ENCODE assay signal across 8 mouse cellular contexts in genomic region chrX:160137177-160137860, GRCm38 (mm10). TPM values are rescaled to one million over a fixed set of nuclear protein-coding genes. Genes with fewer than 3 reads are reported as not detected.
DNase-seq lines count a peak whose midpoint lies in the region; ATAC-seq and TF ChIP-seq lines count a peak whose summit lies in the region.

No protein-coding gene starts in this region.

- TF ChIP-seq CTCF in lung, embryonic 14.5 days (IDR thresholded peaks at IDR 0.05; ENCODE audit: low read depth): no peak
- TF ChIP-seq CTCF in cortical plate, adult 2 months (IDR thresholded peaks at IDR 0.05; ENCODE audit: extremely low read depth, insufficient read depth, low read length): no peak
- TF ChIP-seq CTCF in liver, embryonic 14.5 days (IDR thresholded peaks at IDR 0.05; ENCODE audit: low read depth): no peak

- no peak for ATAC-seq in lung, embryonic 14.5 days (ENCODE audit: insufficient read depth)
- peak; percentile 4; the same call in 1 of the 2 replicates for ATAC-seq in hindbrain, embryonic 12.5 days (ENCODE audit: low FRiP score)
- ATAC-seq in liver, embryonic 14.5 days (ENCODE audit: insufficient read depth): peak; percentile 1; the same call in 1 of the 2 replicates
- ATAC-seq in monocyte, adult 5-6 weeks (replicated peaks; ENCODE audit: insufficient number of reproducible peaks, low FRiP score, low TSS enrichment, poor library complexity, severe bottlenecking): no peak
- ATAC-seq in granulocyte monocyte progenitor cell, adult 5-6 weeks (replicated peaks; ENCODE audit: poor library complexity, severe bottlenecking): no peak

- DNase-seq in lung, embryonic 14.5 days: no peak
- no peak for DNase-seq in lung, postnatal 36 days
- no peak for DNase-seq in liver, embryonic 14.5 days (ENCODE audit: low read depth in 3 of 3, low spot score in 3 of 3)
- no peak for DNase-seq in MN1 (ENCODE audit: low spot score)

- H3K27me3 ChIP-seq in lung, embryonic 14.5 days (ENCODE audit: insufficient read depth, low read length): no peaks in the 10 kb centered on the region
- no peaks in the 10 kb centered on the region for H3K27me3 ChIP-seq in hindbrain, embryonic 12.5 days
- no peaks in the 10 kb centered on the region for H3K27me3 ChIP-seq in liver, embryonic 14.5 days (ENCODE audit: control insufficient read depth, insufficient read depth, low read length)

- H3K4me3 ChIP-seq in lung, embryonic 14.5 days (ENCODE audit: low read depth, low read length): peak overlapping the region; percentile 56
- peak overlapping the region; percentile 59 for H3K4me3 ChIP-seq in cortical plate, adult 2 months (ENCODE audit: insufficient read depth, low read length)
- H3K4me3 ChIP-seq in hindbrain, embryonic 12.5 days: peak overlapping the region; percentile 65
- H3K4me3 ChIP-seq in liver, embryonic 14.5 days (ENCODE audit: insufficient read depth in 1 of 2, low read depth in 2 of 2, low read length in 2 of 2): peak overlapping the region; percentile 62 to 90

- H3K9ac ChIP-seq in lung, embryonic 14.5 days: peak overlapping the region; percentile 67
- peak overlapping the region; percentile 69 for H3K9ac ChIP-seq in hindbrain, embryonic 12.5 days
- H3K9ac ChIP-seq in liver, embryonic 14.5 days (replicated peaks): peak overlapping the region; percentile 65

- H3K4me2 ChIP-seq in lung, embryonic 14.5 days: peak overlapping the region; percentile 67
- H3K4me2 ChIP-seq in hindbrain, embryonic 12.5 days (replicated peaks): peak overlapping the region; percentile 60
- peak overlapping the region; percentile 66 for H3K4me2 ChIP-seq in liver, embryonic 14.5 days (ENCODE audit: low read depth)

- peak overlapping the region; percentile 96 for H3K27ac ChIP-seq in lung, embryonic 14.5 days (ENCODE audit: low read depth)
- peak overlapping the region; percentile 86 for H3K27ac ChIP-seq in cortical plate, adult 2 months (ENCODE audit: insufficient read depth, low read length)
- no peak overlapping the region for H3K27ac ChIP-seq in hindbrain, embryonic 12.5 days
- no peak overlapping the region for H3K27ac ChIP-seq in liver, embryonic 14.5 days

- peaks cover 4% of the 10 kb centered on the region; the same call in 1 of the 2 replicates for H3K36me3 ChIP-seq in lung, embryonic 14.5 days (ENCODE audit: insufficient read depth)
- H3K36me3 ChIP-seq in hindbrain, embryonic 12.5 days: no peaks in the 10 kb centered on the region
- no peaks in the 10 kb centered on the region for H3K36me3 ChIP-seq in liver, embryonic 14.5 days (replicated peaks; ENCODE audit: control insufficient read depth, insufficient read depth, low read depth)

- no peaks in the 10 kb centered on the region for H3K9me3 ChIP-seq in lung, embryonic 14.5 days (ENCODE audit: low read depth, low read length)
- H3K9me3 ChIP-seq in hindbrain, embryonic 12.5 days (replicated peaks): no peaks in the 10 kb centered on the region
- no peaks in the 10 kb centered on the region for H3K9me3 ChIP-seq in liver, embryonic 14.5 days (ENCODE audit: control insufficient read depth, low read length)

- 17% methylated on average over 18 of the region's 18 CpGs for WGBS in lung, embryonic 14.5 days
- 33% methylated on average over 18 of the region's 18 CpGs for WGBS in hindbrain, embryonic 12.5 days
- 17% methylated on average over 18 of the region's 18 CpGs for WGBS in liver, embryonic 14.5 days (ENCODE audit: insufficient replicate concordance)

- no peak for TF ChIP-seq POLR2A in cortical plate, adult 2 months (IDR thresholded peaks at IDR 0.05; ENCODE audit: extremely low read depth, insufficient read depth, low read length)

- H3K4me1 ChIP-seq in lung, embryonic 14.5 days (ENCODE audit: insufficient read depth): no peaks in the 10 kb centered on the region
- H3K4me1 ChIP-seq in cortical plate, adult 2 months (ENCODE audit: control insufficient read depth, insufficient read depth, low read length): peaks cover 2% of the 10 kb centered on the region; the same call in 1 of the 2 replicates
- peaks cover 4% of the 10 kb centered on the region; the same call in 1 of the 2 replicates for H3K4me1 ChIP-seq in hindbrain, embryonic 12.5 days
- peaks cover 0 to 7% of the 10 kb centered on the region in 2 experiments; a peak in 2 of 4 replicates for H3K4me1 ChIP-seq in liver, embryonic 14.5 days (replicated peaks; ENCODE audit: control insufficient read depth in 2 of 2, insufficient read depth in 2 of 2, low read length in 1 of 2)

- no peak for TF ChIP-seq EP300 in liver, embryonic 14.5 days (IDR thresholded peaks at IDR 0.05; ENCODE audit: low read depth)

RNA-seq across cellular contexts. Expression of gene Pdha1, which starts 0.9 kb away (rescaled TPM):
- 121 and 123 TPM in 2 replicates for polyA plus RNA-seq in lung, embryonic 14.5 days (2014; fragmentation: Nextera tagmentation; extraction: Ambion mirVana)
- 150 and 156 TPM in 2 replicates for polyA plus RNA-seq in cortical plate, adult 2 months (2012; rRNA removed)
- 85.5 and 90.4 TPM in 2 replicates for polyA plus RNA-seq in hindbrain, embryonic 12.5 days (2016; fragmentation: Nextera tagmentation; extraction: Ambion mirVana)
- polyA plus RNA-seq in liver, embryonic 14.5 days (2012; rRNA removed): 21.2 and 34.8 TPM in 2 replicates
- polyA plus RNA-seq in liver, embryonic 14.5 days (2014; fragmentation: Nextera tagmentation; extraction: Ambion mirVana): 51.2 and 53.4 TPM in 2 replicates
- 171 to 244 TPM (median 237 TPM) in 3 replicates for total RNA-seq in monocyte, adult 5-6 weeks (2017)
- 97.9 and 111 TPM in 2 replicates for total RNA-seq in granulocyte monocyte progenitor cell, adult 5-6 weeks (2014; fragmentation: Nextera tagmentation)
- 187 and 192 TPM in 2 replicates for total RNA-seq in granulocyte monocyte progenitor cell, adult 5-6 weeks (2017)

Comparison
In these comparisons a context has a peak if more than half of its experiments do, and no peak if none do; other contexts are left out.
1. ATAC-seq: peak in hindbrain, embryonic 12.5 days (single experiment) and liver, embryonic 14.5 days (single experiment); none in lung, embryonic 14.5 days (single experiment), monocyte, adult 5-6 weeks (single experiment) and granulocyte monocyte progenitor cell, adult 5-6 weeks (single experiment).
2. H3K27ac ChIP-seq: peak in lung, embryonic 14.5 days (single experiment) and cortical plate, adult 2 months (single experiment); none in hindbrain, embryonic 12.5 days (single experiment) and liver, embryonic 14.5 days (single experiment).
3. Peak in every context shown above with its lines, with median percentiles within 50 percentile points of each other: H3K4me2 ChIP-seq, H3K4me3 ChIP-seq and H3K9ac ChIP-seq.